Mouse (Mus musculus) lung, postnatal 25 days (tissue): ENCODE data around the gene Htr6.

Source experiments
- DNase-seq: peaks from one replicate; pipeline ENCODE4 v3.0.0; 2022; ENCODE audit warnings: low spot score

Htr6 gene

GRCm38 (mm10) chr4:139043600-139043999 lies 31.8 kb downstream of the Htr6 start:
- no peak for DNase-seq

- no peak for DNase-seq
Measured at GRCm38 (mm10) chr4:139042611-139043010, 32.8 kb downstream of the Htr6 start.

- DNase-seq, result no peak
Measured at GRCm38 (mm10) chr4:139040084-139040839, 35.1 kb downstream of the Htr6 start.

GRCm38 (mm10) chr4:139037795-139038607 lies 37.4 kb downstream of the Htr6 start:
- DNase-seq, result no peak

GRCm38 (mm10) chr4:139035799-139036198 lies 39.6 kb downstream of the Htr6 start:
- DNase-seq, result no peak

GRCm38 (mm10) chr4:139034942-139035341 lies 40.4 kb downstream of the Htr6 start:
- DNase-seq, result no peak

- no peak for DNase-seq
Measured at GRCm38 (mm10) chr4:139034540-139034939, 40.8 kb downstream of the Htr6 start.

GRCm38 (mm10) chr4:139034010-139034367 lies 41.4 kb downstream of the Htr6 start:
- DNase-seq, result no peak

GRCm38 (mm10) chr4:139033263-139034009 lies 41.9 kb downstream of the Htr6 start:
- no peak for DNase-seq

- no peak for DNase-seq
Measured at GRCm38 (mm10) chr4:139032521-139032920, 42.8 kb downstream of the Htr6 start.

GRCm38 (mm10) chr4:139030675-139031074 lies 44.7 kb downstream of the Htr6 start:
- peak; percentile 7 for DNase-seq

- DNase-seq, result no peak
Measured at GRCm38 (mm10) chr4:139024379-139024778, 51.0 kb downstream of the Htr6 start.

GRCm38 (mm10) chr4:139020385-139020784 lies 55.0 kb downstream of the Htr6 start:
- no peak for DNase-seq

- no peak for DNase-seq
Measured at GRCm38 (mm10) chr4:139019413-139019812, 56.0 kb downstream of the Htr6 start.

GRCm38 (mm10) chr4:139018976-139019375 lies 56.4 kb downstream of the Htr6 start:
- no peak for DNase-seq

GRCm38 (mm10) chr4:139018388-139018787 lies 57.0 kb downstream of the Htr6 start:
- DNase-seq, result no peak

GRCm38 (mm10) chr4:139014793-139015192 lies 60.6 kb downstream of the Htr6 start:
- DNase-seq, result no peak

GRCm38 (mm10) chr4:139013281-139013680 lies 62.1 kb downstream of the Htr6 start:
- DNase-seq, result no peak

GRCm38 (mm10) chr4:139011201-139011702 lies 64.1 kb downstream of the Htr6 start:
- DNase-seq, result no peak
